Mouse (Mus musculus) 416B (cell line): ENCODE data around the gene Ccdc172.

Experiments
- DNase-seq: peaks from one replicate; pipeline ENCODE4 v3.0.0; 2011; ENCODE audit warnings: low read depth

Gene Ccdc172

DNA sequence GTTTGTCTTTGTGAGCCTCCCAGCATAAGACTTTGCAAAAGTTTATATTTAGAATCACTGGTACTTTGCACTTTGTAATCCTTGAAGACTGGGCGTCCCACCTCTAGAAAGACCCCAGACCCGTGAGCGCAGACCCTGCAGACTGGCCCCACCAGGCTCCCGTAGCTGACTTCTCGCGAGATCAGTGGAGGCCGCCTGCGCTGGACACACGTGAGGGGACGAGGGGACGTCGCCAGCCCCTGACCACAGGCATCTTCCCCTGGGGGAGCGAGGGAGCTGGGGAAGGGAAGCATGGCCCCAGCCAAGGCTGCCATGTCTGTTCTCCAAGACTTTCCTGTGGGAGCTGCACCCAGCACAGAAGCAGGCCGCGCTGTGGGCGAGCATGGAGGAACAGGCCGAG is at the start of gene Ccdc172:
Ccdc172 (plus strand) TSS at position 176 of the 400 bp plus-strand sequence.
- no peak for DNase-seq

DNA sequence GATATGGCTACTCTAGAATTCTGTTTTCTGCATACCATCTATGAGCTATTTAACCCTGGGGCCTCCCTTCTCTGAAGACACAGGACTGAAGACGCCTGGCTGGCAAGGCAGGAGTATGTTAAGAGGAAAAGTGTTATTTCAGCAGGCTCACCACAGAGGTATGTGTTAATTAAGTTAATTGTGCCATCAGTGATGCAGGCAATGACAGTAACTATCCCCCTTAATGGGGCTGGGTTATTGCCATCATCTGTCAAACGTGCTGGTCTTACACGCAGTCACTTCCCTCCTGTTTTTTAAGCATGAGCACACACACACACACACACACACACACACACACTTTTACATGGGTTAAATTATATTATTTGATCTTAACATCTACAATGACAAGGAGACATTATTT is 48.0 kb upstream of the Ccdc172 start:
- no peak for DNase-seq

DNA sequence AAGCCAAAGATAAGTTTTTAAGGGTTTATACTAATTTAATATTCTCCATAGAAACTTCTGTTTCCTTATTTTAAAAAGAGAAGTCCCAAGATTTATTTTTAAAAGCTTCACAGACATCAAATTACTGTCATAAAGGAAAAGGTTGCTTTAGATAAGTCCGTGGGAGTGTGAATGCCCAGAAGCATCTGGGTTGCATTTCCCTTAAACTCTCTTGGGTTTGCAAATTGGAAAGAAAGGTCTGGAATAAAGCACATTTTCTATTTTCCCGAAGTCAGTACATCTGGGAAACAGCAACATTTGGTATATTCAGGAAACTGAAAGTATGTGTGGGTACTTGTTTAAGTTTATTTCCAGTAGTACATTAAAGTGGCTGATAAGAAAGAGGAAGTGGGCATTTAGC is 43.5 kb upstream of the Ccdc172 start:
- no peak for DNase-seq

DNA sequence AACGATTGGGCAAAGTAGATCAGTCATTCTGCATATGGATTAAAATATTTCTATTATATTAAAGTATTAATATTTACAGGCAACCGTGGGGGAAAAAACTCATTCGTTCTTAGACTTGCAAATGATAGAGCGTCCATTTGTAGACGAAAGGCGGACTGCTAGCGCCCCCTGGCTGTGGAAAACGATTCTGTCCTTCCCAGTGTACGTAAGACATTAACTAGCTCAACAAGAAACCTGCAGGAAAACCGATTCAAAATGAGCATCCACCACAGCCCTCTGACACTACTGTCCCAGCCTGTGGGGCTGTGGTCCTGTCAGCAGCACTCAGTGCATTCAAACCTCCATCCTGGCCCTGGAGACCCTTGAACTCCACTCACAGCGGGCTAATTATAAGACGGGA is 42.4 kb upstream of the Ccdc172 start:
- peak; percentile 75 for DNase-seq

DNA sequence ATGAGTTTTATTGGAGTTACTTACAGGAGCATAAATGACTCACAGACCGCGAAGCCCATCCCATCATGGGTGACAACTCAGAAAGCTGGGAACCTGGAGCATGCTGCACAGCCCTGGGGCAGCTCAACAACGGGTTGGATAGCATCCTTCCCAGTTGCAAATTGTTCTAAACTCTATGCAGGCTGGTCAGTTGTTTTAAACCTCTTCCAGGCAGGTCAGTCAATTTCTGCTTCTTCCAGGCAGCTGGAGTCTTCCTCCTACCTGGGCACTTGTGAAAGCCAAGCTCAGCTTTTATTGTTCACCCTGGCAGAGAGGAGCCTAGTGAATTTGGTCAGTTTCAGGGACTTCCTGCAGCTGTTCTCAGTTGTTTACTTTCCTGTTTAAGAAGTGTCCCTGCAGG is 37.5 kb upstream of the Ccdc172 start:
- DNase-seq = no peak

DNA sequence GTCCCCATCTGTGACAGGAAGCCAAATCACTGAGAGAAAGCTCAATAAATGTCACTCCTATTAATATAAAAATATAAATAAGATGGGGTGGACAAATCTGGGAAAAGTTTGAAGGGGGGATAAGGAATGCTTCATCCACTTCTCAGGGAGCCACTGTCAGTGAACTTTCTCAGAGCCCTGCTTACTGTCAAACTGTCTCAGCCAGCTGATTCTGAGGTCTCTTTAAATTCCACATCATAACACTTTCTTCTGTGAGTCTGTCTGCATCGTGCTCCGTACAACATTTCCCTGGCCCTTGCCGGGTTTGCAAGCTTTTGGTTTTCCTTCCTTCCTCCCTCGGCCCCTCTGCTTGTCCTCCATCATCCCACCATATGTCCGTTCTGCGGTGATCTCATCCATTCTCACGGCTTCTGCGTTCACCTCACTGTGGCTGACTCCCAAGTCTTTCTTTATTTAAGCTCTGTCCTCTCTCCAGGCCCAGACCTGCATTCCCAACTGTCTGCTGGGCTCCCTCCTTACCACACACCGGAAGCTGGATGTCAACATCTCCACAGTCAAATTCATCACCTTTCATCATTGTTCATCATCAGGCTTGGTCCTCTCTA is 29.3 kb upstream of the Ccdc172 start:
- DNase-seq = no peak

DNA sequence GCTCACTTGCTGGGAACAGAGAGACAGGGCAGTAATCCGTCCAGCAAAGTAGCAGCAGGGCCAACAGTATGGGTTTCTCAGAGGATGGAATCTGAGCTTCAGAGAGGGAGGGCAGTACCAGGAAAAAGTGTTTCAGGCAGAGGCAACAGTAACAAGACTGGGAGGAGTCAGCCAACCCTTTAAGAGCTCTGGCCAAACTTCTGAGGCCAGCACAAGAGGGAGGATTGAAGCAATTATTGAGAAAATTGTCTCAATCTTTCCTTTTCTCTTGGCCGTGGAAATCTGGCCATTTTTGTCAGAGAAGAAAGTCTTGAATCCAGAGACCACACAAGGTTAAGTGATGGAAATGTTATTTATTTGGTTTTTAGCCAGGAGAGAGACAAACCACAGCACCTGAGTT is 25.1 kb upstream of the Ccdc172 start:
- no peak for DNase-seq

DNA sequence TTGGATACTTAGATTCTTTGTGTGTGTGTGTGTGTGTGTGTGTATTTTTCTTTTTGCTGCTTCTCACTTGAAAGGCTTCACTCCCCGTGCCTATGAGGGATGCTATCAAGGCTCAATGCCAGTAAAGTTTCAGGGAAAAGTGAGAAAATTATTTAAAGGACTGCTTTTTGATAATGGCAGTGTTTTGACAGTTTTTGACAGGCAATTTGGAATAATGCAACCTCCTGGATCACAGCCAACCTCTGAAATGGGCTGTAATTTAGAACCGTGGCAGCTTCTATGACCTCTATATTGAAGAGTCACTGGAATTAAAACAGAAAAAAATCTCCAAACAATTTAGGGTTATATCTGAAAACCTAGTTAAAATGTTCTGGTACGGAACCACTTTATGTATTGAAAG is 14.7 kb upstream of the Ccdc172 start:
- no peak for DNase-seq

DNA sequence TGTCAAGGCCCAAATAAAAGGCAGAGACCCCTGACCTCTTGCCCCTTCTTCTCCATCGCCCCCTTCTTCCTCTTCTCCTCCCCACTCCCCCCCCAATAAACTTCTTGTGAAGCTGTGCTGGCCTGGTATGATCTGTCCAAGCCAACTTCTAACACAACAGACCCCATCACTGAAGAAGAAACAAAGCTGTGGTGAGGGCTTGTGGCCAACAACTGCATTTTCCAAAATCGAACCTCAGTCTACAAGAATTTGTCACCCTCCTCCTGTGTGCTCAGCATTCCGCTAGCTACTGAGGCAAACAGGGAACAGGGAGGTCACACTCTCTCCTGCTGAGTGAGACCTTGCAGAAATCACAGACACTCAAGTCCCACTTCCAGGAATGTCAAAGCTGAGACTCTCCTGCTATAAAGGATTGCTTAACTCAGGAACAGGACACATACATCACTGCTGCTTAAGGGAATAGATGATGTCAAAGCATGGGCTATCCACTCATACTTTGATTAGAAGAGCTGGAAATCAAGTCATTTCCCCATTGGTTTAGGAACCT is 12.3 kb upstream of the Ccdc172 start:
- no peak for DNase-seq

DNA sequence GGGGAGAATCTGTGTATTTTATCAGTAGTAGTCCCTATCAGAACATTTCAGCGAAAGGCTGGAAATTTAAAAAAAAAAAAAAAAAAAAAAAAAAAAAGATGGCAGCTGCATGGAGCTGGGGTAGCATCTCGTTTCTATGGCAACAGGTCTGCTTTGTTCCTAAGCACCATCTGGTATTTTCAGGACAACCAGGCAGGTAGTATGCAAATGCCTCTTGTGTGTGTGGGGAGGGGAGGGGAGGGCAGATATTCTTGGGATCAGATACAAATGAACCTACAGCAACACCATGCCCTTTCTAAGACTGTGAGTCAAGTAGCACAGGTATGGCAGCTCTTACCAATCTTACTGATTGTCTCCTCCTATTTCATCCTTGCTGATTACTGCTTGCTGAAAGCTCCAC is 11.7 kb upstream of the Ccdc172 start:
- DNase-seq = no peak

DNA sequence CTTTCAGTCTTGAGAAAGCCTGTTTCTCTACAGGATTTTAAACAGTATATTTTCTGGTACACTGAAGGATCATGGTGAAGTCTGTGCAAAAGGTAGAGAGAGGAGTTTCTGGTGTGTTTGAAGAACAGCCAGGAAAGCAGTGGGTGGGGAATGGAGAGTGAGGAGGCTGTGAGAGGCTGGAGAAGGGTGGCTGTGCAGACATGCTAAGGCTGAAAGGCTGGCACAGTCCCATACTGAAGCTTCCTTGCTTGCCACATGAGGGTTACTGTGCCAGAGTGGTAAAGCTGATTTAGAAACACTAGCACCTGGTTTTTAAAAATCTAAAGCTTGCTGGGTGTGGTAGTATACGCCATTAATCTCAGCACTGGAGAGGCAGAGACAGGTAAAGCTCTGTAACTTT is 9.9 kb downstream of the Ccdc172 start:
- DNase-seq = no peak

DNA sequence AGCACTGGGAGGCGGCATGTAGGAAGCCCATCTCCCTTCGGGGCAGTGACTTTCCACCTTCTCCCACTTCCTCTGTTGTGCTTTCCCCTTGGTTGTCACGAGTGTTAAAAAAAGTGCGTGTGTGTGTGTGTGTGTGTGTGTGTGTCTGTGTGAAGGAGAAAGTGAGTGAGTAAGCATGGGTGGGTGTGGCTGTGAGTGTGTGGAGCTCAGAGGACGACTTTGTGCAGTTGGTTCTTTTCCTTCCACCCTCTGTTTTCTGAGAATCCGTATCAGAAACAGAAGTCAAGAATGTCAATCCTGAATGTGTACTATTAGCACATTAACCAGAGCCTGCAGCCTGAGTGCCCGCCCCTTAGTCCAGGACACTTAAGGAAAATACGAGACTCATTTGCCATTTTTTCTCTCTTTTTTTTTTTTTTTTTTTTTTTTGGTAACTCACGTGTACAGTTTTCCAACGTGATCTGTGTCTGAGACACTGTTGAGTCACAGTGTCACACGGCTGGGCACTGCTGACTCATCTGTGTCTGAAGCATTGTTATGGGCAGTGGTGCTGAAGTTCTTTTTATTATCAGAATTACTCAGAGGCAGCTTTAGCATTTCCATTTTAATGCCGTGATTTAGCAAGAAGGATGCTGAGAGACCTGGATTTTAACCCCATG is 12.1 kb downstream of the Ccdc172 start:
- DNase-seq = peak; percentile 47

DNA sequence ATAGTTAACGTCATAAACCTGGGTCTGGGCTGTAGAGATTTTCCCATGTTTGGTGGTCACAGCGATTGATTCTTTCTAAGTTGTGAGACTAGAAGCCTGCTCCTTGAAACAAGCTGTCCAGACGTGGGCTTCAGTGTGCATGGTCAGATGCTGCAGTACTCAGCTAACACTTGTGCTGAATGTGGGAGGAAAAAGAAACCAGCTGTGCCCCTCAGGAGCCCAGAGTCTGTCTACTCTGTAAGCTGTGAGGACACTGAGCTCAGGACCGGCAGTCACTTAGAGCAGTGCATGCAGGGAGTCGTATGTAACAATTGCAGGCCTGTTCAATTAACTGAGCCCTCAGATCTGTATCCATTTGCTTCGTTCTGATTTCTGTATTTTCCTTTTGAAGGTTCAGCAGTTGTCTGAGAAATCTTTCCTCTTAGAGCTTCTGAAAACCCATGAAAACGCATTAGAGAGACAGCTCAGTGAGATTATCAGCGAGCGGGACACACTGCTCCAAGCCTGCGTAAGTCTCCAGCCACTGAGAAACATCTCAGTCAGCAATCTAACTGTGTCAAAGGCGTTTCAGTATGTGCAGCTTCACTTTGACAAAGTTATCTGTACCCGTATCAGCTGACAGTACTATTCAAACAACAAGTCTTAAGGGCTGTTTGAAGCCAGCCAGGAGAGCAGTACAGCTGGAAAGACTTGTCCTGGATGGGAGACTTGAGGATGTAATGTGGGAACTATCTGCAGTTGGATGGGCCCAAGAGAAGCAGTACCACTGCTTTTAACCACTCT is 13.9 kb downstream of the Ccdc172 start:
- no peak for DNase-seq

DNA sequence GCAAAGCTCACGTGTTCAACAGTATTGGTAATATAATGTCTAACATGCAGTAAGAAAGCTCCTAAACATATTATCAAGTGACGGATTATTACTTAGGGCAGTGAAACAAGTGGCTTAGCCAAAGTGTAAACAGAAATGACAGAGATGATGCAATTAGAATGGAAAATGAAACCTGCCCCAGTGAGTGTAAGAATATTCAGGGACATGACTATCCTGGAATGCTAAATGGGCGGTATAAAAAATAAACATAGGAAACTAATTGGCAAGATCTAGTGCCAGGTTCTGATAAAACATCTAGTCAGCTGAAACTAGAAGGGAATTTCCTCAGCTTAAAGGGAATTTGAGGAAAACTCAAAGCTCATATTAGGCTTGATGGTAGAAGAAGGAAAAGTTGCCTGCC is 21.3 kb downstream of the Ccdc172 start:
- DNase-seq = no peak

DNA sequence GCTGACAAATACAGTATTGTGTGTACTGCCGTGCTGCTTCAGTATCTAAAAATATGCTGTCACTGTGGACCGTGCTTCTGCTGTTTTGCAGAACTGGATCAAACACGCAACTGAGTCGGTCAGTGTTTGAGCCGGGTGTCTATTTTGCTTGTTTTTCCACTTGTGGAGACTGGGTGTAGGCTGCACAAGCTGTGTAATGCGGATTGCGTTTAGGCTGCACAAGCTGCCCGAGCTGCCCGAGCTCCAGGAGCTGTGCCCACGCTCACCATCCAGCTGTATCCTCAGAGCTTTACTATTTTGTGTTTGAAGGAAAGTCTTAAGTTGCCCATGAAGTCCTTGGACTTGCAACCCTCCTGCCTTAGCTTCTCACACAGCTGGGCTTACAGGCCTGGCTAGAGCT is 24.9 kb downstream of the Ccdc172 start:
- DNase-seq = no peak

DNA sequence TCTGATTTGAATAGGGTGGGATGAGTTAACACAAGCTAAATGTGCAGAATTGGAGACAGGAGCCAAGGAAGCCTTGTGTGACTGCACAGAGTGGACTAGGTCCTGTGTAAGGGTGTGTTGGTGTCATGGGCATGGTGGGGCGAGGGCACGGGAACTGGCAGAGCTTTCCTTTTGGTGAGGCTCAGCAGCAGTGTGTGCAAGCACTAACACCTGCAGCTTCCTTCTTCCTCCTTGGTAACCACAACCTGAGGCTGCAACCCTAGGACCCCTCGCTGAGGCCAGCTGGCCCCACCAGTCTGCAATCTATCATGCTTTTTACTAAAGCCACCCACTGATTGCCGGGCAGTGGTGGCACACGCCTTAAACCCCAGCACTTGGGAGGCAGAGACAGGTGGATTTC is 28.6 kb downstream of the Ccdc172 start:
- no peak for DNase-seq

DNA sequence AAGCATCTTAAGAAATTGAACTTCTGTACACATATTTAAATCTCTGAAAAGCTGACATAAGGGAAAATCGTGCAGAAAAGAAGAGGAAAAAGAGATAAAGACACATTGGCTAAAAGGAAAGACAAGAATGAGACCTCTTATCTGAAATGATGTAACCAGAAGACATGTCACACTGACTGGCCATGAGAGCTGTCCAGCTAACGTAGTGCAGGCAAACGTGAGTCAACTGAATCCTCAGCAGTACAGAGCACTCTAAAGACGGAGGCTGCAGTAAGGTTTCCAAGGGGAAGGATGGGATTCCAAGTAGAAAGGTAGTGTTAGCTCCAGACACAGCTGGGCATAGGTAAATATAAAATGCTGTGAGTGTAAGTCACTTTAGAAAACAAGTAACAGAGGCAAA is 36.6 kb downstream of the Ccdc172 start:
- DNase-seq = no peak

DNA sequence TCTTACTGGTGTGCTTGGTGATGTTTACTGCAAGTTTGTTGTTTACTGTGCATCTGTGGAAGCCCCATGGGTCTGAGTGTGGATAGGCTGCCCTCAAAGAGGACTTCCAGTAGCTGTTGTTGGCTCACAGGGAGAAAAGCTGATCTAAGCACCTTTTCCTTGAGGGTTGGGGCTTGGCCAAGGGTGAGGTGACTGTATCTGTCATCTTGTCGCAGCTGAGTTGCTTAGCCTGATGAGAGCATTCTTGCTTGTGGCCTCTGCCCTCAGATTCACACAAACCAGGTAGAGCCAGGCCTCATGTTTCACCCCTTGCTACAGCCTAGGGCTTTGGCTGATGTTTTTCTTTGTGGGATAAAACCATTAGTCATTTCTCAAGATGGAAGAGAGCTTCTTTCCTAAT is 38.7 kb downstream of the Ccdc172 start:
- DNase-seq = no peak

DNA sequence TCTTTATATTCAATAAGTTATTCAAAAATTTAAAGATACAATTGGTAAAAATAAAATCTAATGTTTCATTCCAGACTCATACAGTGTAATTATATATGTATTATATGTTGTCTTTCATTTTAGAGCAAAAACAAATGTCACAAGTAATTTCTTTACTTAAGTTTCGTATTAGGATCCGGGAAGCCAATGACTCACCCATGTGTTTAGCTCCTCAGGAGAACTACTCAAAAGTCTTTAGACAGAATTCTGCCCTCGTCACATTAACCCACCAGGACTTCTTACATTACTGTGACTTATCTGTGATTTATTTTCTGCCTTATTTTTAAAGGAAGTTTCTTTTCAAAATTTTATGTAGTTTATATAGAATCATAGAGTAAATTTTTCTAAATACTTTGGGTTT is 39.1 kb downstream of the Ccdc172 start:
- no peak for DNase-seq

DNA sequence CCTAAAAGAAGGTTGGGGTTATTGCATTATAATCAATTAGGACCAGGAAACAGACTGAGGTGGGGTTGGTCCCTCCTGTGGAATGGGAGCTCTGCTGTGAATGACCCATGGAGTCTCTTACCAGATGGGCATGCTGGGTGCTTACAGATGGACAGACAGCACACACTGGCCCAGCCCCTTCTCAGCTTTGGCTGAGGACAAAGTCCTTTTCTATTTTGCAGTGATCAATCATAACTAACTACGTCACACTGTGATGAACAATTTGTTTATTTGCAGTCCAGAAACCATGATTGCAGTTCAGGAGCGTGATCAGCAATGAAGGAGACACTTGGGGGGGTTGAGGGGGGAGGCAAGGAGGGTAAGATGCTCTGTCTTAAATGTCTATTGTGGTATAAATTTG is 43.2 kb downstream of the Ccdc172 start:
- no peak for DNase-seq

DNA sequence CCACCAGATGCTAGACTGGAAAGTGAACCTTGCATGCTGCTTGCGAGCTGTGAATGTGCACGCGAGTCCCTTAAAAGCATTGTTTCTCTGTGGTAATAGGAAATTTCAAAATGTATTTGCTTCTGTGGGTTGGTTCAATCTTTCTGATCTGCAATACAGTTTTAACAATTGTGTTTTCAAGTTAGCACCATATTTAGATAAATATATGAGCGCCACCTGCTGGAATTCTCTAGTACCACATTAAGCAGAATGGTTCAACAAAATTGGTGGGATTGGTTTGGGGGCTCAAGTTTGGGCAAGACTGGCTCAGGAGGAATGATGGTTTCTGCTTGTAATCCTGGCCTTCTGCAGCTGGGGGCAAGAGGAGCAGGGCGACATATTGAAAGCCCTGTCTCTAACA is 46.6 kb downstream of the Ccdc172 start:
- peak; percentile 43 for DNase-seq

DNA sequence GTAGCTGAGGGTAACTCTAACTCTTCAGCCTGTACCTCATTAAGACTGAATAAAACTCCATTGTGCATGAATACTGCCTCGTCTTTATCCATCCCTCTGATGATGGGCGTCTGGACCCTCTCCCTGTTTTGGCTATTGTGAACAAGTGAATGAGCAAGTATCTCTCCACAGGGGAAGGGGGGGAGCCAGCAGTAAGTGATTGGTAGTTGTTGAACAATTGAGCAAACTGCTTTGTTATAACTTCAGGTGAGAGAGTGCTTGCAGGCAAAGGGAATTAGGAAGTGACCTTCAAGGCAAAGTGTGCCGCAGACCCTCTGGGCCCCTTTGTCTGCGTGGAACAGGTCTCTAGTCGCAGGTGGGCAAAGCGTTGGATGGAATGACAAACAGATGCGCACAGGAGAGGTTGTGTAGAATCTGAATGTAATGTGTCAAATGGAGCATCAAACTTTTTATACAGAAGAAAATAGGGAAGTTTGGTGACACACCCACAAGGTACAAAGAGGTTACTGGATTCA is 50.6 kb downstream of the Ccdc172 start:
- no peak for DNase-seq

DNA sequence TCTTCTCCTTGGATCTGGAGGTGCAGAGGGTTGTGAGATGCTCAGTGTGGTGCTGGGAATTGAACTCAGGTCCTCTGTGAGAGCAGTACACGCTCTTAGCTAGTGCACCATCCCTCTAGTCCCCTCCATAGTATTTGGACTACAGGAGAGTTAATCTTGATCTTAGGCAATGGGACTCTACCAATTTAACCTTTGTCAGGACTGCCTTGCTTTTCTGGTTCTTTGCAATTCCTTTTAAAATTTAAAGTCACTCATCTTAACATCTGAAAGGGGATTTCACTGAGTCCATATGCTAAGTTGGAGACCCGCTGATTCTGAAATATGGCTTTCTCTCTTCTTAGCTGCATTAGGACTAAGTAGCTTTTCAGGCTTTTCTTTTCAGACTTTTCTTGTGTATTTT is 59.8 kb downstream of the Ccdc172 start:
- no peak for DNase-seq
